Mouse (Mus musculus): ENCODE data around the gene Rundc1. TPM values are rescaled to one million over a fixed set of nuclear protein-coding genes. Genes with fewer than 3 reads are reported as not detected.
"Not testable (repeated sequence)": the region's sequence is repeated elsewhere in the genome, so short reads cannot be mapped to it uniquely, and the experiment has no call there.

Rundc1 gene
- polyA plus RNA-seq, 1 experiment from 2014 or later = 13.9 TPM

GRCm38 (mm10) chr11:101424105-101424851 lies 607 bp upstream of the Rundc1 start, which contains the start of gene Gm27029:
Gene Gm27029, minus strand, starts transcription at chr11:101424796.
- Histone ChIP-seq H3K4me3 (peak within 1 kb of the TSS; percentile 98), H3K36me3 (peaks cover 9% of the 10 kb centered on the region; the same call in 1 of the 2 replicates), H3K27ac (peak within 1 kb of the TSS; percentile 97), H3K4me2 (peak within 1 kb of the TSS; percentile 83), H3K9ac (peak within 1 kb of the TSS; percentile 91), H3K27me3 (no peaks in the 10 kb centered on the region), H3K9me3 (replicated peaks) (no peaks in the 10 kb centered on the region), H3K4me1 (replicated peaks) (peaks cover 23% of the 10 kb centered on the region)
- WGBS = 2% methylated on average over 23 of the region's 23 CpGs
- peak; percentile 77 for ATAC-seq (replicated peaks; ENCODE audit: insufficient number of reproducible peaks, insufficient read depth, low FRiP score, low read depth)

GRCm38 (mm10) chr11:101426165-101426564 lies 1.3 kb downstream of the Rundc1 start:
- WGBS = 56% methylated on average over 8 of the region's 8 CpGs
- Histone ChIP-seq H3K36me3 (peaks cover 25% of the 10 kb centered on the region), H3K27ac (no peak overlapping the region), H3K9me3 (replicated peaks) (no peaks in the 10 kb centered on the region), H3K4me2 (peak overlapping the region; percentile 83), H3K4me1 (replicated peaks) (peaks cover 23% of the 10 kb centered on the region), H3K27me3 (no peaks in the 10 kb centered on the region), H3K4me3 (peak overlapping the region; percentile 98), H3K9ac (peak overlapping the region; percentile 91)
- no peak for ATAC-seq (replicated peaks; ENCODE audit: insufficient number of reproducible peaks, insufficient read depth, low FRiP score, low read depth)

- Histone ChIP-seq H3K9ac (no peak overlapping the region), H3K27me3 (no peaks in the 10 kb centered on the region), H3K9me3 (replicated peaks) (no peaks in the 10 kb centered on the region), H3K36me3 (peaks cover 58% of the 10 kb centered on the region), H3K4me1 (replicated peaks) (peaks cover 6% of the 10 kb centered on the region), H3K4me3 (no peak overlapping the region), H3K27ac (no peak overlapping the region), H3K4me2 (no peak overlapping the region)
- no peak for ATAC-seq (replicated peaks; ENCODE audit: insufficient number of reproducible peaks, insufficient read depth, low FRiP score, low read depth)
- whole genome bisulfite sequencing = 89% methylated on average over 9 of the region's 9 CpGs
These were observed 6.4 kb downstream of the Rundc1 start for GRCm38 (mm10) chr11:101431327-101431726.

- Histone ChIP-seq H3K9me3 (replicated peaks) (no peaks in the 10 kb centered on the region), H3K27ac (no peak overlapping the region), H3K27me3 (no peaks in the 10 kb centered on the region), H3K9ac (no peak overlapping the region), H3K4me2 (no peak overlapping the region), H3K4me1 (replicated peaks) (no peaks in the 10 kb centered on the region), H3K4me3 (no peak overlapping the region), H3K36me3 (peaks cover 58% of the 10 kb centered on the region)
- WGBS = 82% methylated on average over 13 of the region's 13 CpGs
- ATAC-seq (replicated peaks; ENCODE audit: insufficient number of reproducible peaks, insufficient read depth, low FRiP score, low read depth) = no peak
These were observed 8.5 kb downstream of the Rundc1 start for GRCm38 (mm10) chr11:101433396-101433795.

DNA sequence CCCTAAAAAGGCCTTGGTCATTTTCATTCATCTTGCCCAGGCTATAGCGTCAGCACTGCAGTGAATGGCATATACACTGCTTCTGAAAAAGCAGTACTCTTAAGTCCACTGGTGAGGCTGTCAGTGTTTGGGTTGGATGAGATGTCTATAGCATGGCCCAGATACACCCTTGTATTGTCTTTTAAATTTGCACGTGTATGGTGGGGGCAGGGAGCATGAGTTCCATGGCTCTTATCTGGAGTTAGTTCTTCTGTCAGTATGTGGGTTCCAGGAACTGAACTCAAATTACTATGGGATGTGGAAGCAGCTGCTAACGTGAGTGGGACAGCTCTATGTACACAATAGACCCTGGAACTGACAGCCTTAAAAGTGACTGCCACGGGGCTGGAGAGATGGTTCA lies 10.9 kb downstream of the Rundc1 start:
- Histone ChIP-seq H3K36me3 (peaks cover 41% of the 10 kb centered on the region), H3K27me3 (no peaks in the 10 kb centered on the region), H3K9me3 (replicated peaks) (no peaks in the 10 kb centered on the region), H3K4me2 (no peak overlapping the region), H3K27ac (no peak overlapping the region), H3K9ac (no peak overlapping the region), H3K4me3 (no peak overlapping the region), H3K4me1 (replicated peaks) (no peaks in the 10 kb centered on the region)
- 78% methylated on average over 4 of the region's 4 CpGs for WGBS
- ATAC-seq (replicated peaks; ENCODE audit: insufficient number of reproducible peaks, insufficient read depth, low FRiP score, low read depth) = no peak

- no peak overlapping the region for H3K4me2 ChIP-seq
- H3K36me3 ChIP-seq = peaks cover 30% of the 10 kb centered on the region
- no peaks in the 10 kb centered on the region for H3K9me3 ChIP-seq (replicated peaks)
- no peak overlapping the region for H3K4me3 ChIP-seq
- no peaks in the 10 kb centered on the region for H3K27me3 ChIP-seq
- no peak for ATAC-seq (replicated peaks; ENCODE audit: insufficient number of reproducible peaks, insufficient read depth, low FRiP score, low read depth)
- WGBS = 82% methylated on average over 4 of the region's 4 CpGs
- H3K4me1 ChIP-seq (replicated peaks) = no peaks in the 10 kb centered on the region
- H3K27ac ChIP-seq = no peak overlapping the region
- H3K9ac ChIP-seq = no peak overlapping the region
These were observed 12.0 kb downstream of the Rundc1 start for GRCm38 (mm10) chr11:101436916-101437315.

- H3K27ac ChIP-seq; ATAC-seq (replicated peaks; ENCODE audit: insufficient number of reproducible peaks, insufficient read depth, low FRiP score, low read depth); H3K4me2 ChIP-seq; H3K4me1 ChIP-seq (replicated peaks); H3K27me3 ChIP-seq; H3K4me3 ChIP-seq; H3K9me3 ChIP-seq (replicated peaks); H3K9ac ChIP-seq: not testable (repeated sequence)
- WGBS = 54% methylated on average over 3 of the region's 3 CpGs
- H3K36me3 ChIP-seq = peaks cover 23% of the 10 kb centered on the region
These were observed 13.1 kb downstream of the Rundc1 start for GRCm38 (mm10) chr11:101438006-101438405.

GRCm38 (mm10) chr11:101441450-101442126 lies 16.7 kb downstream of the Rundc1 start:
- Histone ChIP-seq H3K4me1 (replicated peaks) (peaks cover 19% of the 10 kb centered on the region), H3K4me3 (peak overlapping the region; percentile 91), H3K4me2 (peak overlapping the region; percentile 61), H3K36me3 (peaks cover 20% of the 10 kb centered on the region)
- not testable (repeated sequence) for H3K27me3 ChIP-seq; H3K9me3 ChIP-seq (replicated peaks); ATAC-seq (replicated peaks; ENCODE audit: insufficient number of reproducible peaks, insufficient read depth, low FRiP score, low read depth); H3K27ac ChIP-seq; H3K9ac ChIP-seq
- WGBS = 38% methylated on average over 15 of the region's 15 CpGs

GRCm38 (mm10) chr11:101442127-101442693 lies 17.3 kb downstream of the Rundc1 start, which contains the start of gene Rpl27:
Gene Rpl27, plus strand, starts transcription at chr11:101442298.
- ATAC-seq (replicated peaks; ENCODE audit: insufficient number of reproducible peaks, insufficient read depth, low FRiP score, low read depth) = peak; percentile 99
- WGBS = under 1% methylated on average over 42 of the region's 42 CpGs
- no peaks in the 10 kb centered on the region for H3K9me3 ChIP-seq (replicated peaks)
- peak within 1 kb of the TSS; percentile 91 for H3K4me3 ChIP-seq
- H3K36me3 ChIP-seq = peaks cover 20% of the 10 kb centered on the region
- H3K27me3 ChIP-seq = no peaks in the 10 kb centered on the region
- H3K4me1 ChIP-seq (replicated peaks) = peaks cover 19% of the 10 kb centered on the region
- H3K27ac ChIP-seq = peak within 1 kb of the TSS; percentile 88
- peak within 1 kb of the TSS; percentile 74 for H3K4me2 ChIP-seq
- H3K9ac ChIP-seq = peak within 1 kb of the TSS; percentile 94

GRCm38 (mm10) chr11:101442760-101443159 lies 17.9 kb downstream of the Rundc1 start:
- peaks cover 19% of the 10 kb centered on the region for H3K4me1 ChIP-seq (replicated peaks)
- peak overlapping the region; percentile 91 for H3K4me3 ChIP-seq
- no peak for ATAC-seq (replicated peaks; ENCODE audit: insufficient number of reproducible peaks, insufficient read depth, low FRiP score, low read depth)
- H3K27me3 ChIP-seq = no peaks in the 10 kb centered on the region
- under 1% methylated on average over 14 of the region's 14 CpGs for WGBS
- H3K36me3 ChIP-seq = peaks cover 20% of the 10 kb centered on the region
- H3K4me2 ChIP-seq = peak overlapping the region; percentile 74
- peak overlapping the region; percentile 94 for H3K9ac ChIP-seq
- peak overlapping the region; percentile 88 for H3K27ac ChIP-seq
- H3K9me3 ChIP-seq (replicated peaks) = no peaks in the 10 kb centered on the region

GRCm38 (mm10) chr11:101446319-101446718 lies 21.4 kb downstream of the Rundc1 start:
- H3K4me2 ChIP-seq = no peak overlapping the region
- no peaks in the 10 kb centered on the region for H3K9me3 ChIP-seq (replicated peaks)
- H3K27ac ChIP-seq = no peak overlapping the region
- H3K4me3 ChIP-seq = no peak overlapping the region
- 97% methylated on average over 1 of the region's 1 CpGs for WGBS
- H3K27me3 ChIP-seq = no peaks in the 10 kb centered on the region
- peaks cover 20% of the 10 kb centered on the region for H3K36me3 ChIP-seq
- H3K9ac ChIP-seq = no peak overlapping the region
- ATAC-seq (replicated peaks; ENCODE audit: insufficient number of reproducible peaks, insufficient read depth, low FRiP score, low read depth) = no peak
- peaks cover 33% of the 10 kb centered on the region for H3K4me1 ChIP-seq (replicated peaks)
